Mouse (Mus musculus) c-Kit-positive CD71-negative TER-119-negative erythroid progenitor cells, embryonic 14.5 days (primary cell): ENCODE data around the gene Tlk1.
A peak's percentile ranks its signal among the peaks of the same experiment; 100 is the strongest.

Source experiments
- DNase-seq: peaks from one replicate; pipeline ENCODE4 v3.0.0-alpha.2; 2013; ENCODE audit warnings: low read depth

Tlk1 gene

GRCm38 (mm10) chr2:70825371-70826051 is at the start of gene Tlk1:
Gene Tlk1 (minus strand): TSS chr2:70825728.
- peak; percentile 56 for DNase-seq

- DNase-seq = no peak
Measured at GRCm38 (mm10) chr2:70875129-70875528, 49.6 kb upstream of the Tlk1 start.

- DNase-seq = no peak
Measured at GRCm38 (mm10) chr2:70873168-70873567, 47.6 kb upstream of the Tlk1 start.

- no peak for DNase-seq
Measured at GRCm38 (mm10) chr2:70871466-70872022, 46.0 kb upstream of the Tlk1 start.

GRCm38 (mm10) chr2:70870819-70871218 is 45.3 kb upstream of the Tlk1 start:
- DNase-seq = no peak

- DNase-seq = no peak
Measured at GRCm38 (mm10) chr2:70869116-70869515, 43.6 kb upstream of the Tlk1 start.

GRCm38 (mm10) chr2:70867231-70867630 is 41.7 kb upstream of the Tlk1 start:
- no peak for DNase-seq

GRCm38 (mm10) chr2:70862881-70863280 is 37.4 kb upstream of the Tlk1 start:
- DNase-seq = no peak

- no peak for DNase-seq
Measured at GRCm38 (mm10) chr2:70859740-70860139, 34.2 kb upstream of the Tlk1 start.

- DNase-seq = no peak
Measured at GRCm38 (mm10) chr2:70856971-70857370, 31.4 kb upstream of the Tlk1 start.

- DNase-seq = no peak
Measured at GRCm38 (mm10) chr2:70854231-70854888, 28.8 kb upstream of the Tlk1 start.

- DNase-seq = no peak
Measured at GRCm38 (mm10) chr2:70853329-70853728, 27.8 kb upstream of the Tlk1 start.

- DNase-seq = no peak
Measured at GRCm38 (mm10) chr2:70852796-70853221, 27.3 kb upstream of the Tlk1 start.

GRCm38 (mm10) chr2:70852186-70852795 is 26.8 kb upstream of the Tlk1 start:
- DNase-seq = no peak

GRCm38 (mm10) chr2:70845871-70846270 is 20.3 kb upstream of the Tlk1 start:
- DNase-seq = no peak

- no peak for DNase-seq
Measured at GRCm38 (mm10) chr2:70844694-70845395, 19.3 kb upstream of the Tlk1 start.

- DNase-seq = no peak
Measured at GRCm38 (mm10) chr2:70842049-70842618, 16.6 kb upstream of the Tlk1 start.

GRCm38 (mm10) chr2:70838536-70839216 is 13.1 kb upstream of the Tlk1 start:
- no peak for DNase-seq

- no peak for DNase-seq
Measured at GRCm38 (mm10) chr2:70836306-70836651, 10.8 kb upstream of the Tlk1 start.

GRCm38 (mm10) chr2:70835641-70836305 is 10.2 kb upstream of the Tlk1 start:
- DNase-seq = no peak

GRCm38 (mm10) chr2:70835209-70835608 is 9.7 kb upstream of the Tlk1 start:
- no peak for DNase-seq
